Mouse (Mus musculus): ENCODE results near the gene Mtnr1a. TPM values are rescaled to one million over a fixed set of nuclear protein-coding genes. Genes with fewer than 3 reads are reported as not detected.
A peak's percentile ranks its signal among the peaks of the same experiment; 100 is the strongest.

The Mtnr1a gene
- total and polyA plus RNA-seq, 3 experiments = not detected

- no peaks in the 10 kb centered on the region for H3K79me2 ChIP-seq (replicated peaks; ENCODE audit: control insufficient read depth, extremely low read depth, insufficient read depth, poor library complexity, severe bottlenecking)
- dilution Hi-C loops (cut with MboI; ENCODE audit: extremely low pct_ligation_motif_present, extremely low pct_unique_long_range_greater_than_20kb, low sequenced_read_pairs) (no loop called here), in situ Hi-C loops (cut with MboI; ENCODE audit: low pct_ligation_motif_present, low pct_unique_long_range_greater_than_20kb, low sequenced_read_pairs) (no loop called here)
Measured at GRCm38 (mm10) chr8:45052205-45052604, 16.7 kb upstream of the Mtnr1a start.

GRCm38 (mm10) chr8:45052618-45053017, 16.3 kb upstream of the Mtnr1a start:
- no peaks in the 10 kb centered on the region for H3K27me3 ChIP-seq (replicated peaks)
- TF ChIP-seq NELFE (IDR thresholded peaks at IDR 0.05; ENCODE audit: low read depth, low read length) (no peak), MEF2A (IDR thresholded peaks at IDR 0.05; ENCODE audit: borderline replicate concordance, low read depth, low read length) (no peak), POLR2A (IDR thresholded peaks at IDR 0.05; ENCODE audit: low read depth, low read length) (no peak), NRF1 (IDR thresholded peaks at IDR 0.05; ENCODE audit: low read depth, low read length) (no peak), TBP (conservative IDR thresholded peaks at IDR 0.05; ENCODE audit: low read depth, low read length) (no peak), GABPA (IDR thresholded peaks at IDR 0.05; ENCODE audit: insufficient replicate concordance, low read depth, low read length) (no peak), ELF1 (IDR thresholded peaks at IDR 0.05; ENCODE audit: low read depth, low read length) (no peak), E2F4 (IDR thresholded peaks at IDR 0.05; ENCODE audit: insufficient replicate concordance, low read depth, low read length) (no peak), ZC3H11A (IDR thresholded peaks at IDR 0.05; ENCODE audit: low read depth, low read length) (no peak)
- no peak overlapping the region for H3K4me2 ChIP-seq (ENCODE audit: insufficient read depth, low read depth, poor library complexity, severe bottlenecking)
- H3K36me3 ChIP-seq (replicated peaks in 1 of 2; ENCODE audit: control insufficient read depth in 1 of 2, insufficient read depth in 1 of 2, low read length in 1 of 2) = no peaks in the 10 kb centered on the region
- H3K9ac ChIP-seq (ENCODE audit: insufficient read depth, low read depth) = no peak overlapping the region
- H3K4me1 ChIP-seq (ENCODE audit: control insufficient read depth in 1 of 2, insufficient read depth in 2 of 2) = no peaks in the 10 kb centered on the region
- peaks cover 60% of the 10 kb centered on the region for H3K9me3 ChIP-seq (replicated peaks; ENCODE audit: low read length)
- no peak overlapping the region for H3K4me3 ChIP-seq (replicated peaks in 1 of 3; ENCODE audit: low read depth in 2 of 3, low read length in 2 of 3, poor library complexity in 1 of 3)
- H3K27ac ChIP-seq (ENCODE audit: insufficient read depth, low read depth) = no peak overlapping the region
- no peak for DNase-seq (ENCODE audit: extremely low read depth)
- dilution Hi-C loops (cut with MboI; ENCODE audit: extremely low pct_ligation_motif_present, extremely low pct_unique_long_range_greater_than_20kb, low sequenced_read_pairs) (no loop called here), in situ Hi-C loops (cut with MboI; ENCODE audit: low pct_ligation_motif_present, low pct_unique_long_range_greater_than_20kb, low sequenced_read_pairs) (no loop called here)
- H3K79me2 ChIP-seq (replicated peaks; ENCODE audit: control insufficient read depth, extremely low read depth, insufficient read depth, poor library complexity, severe bottlenecking) = no peaks in the 10 kb centered on the region

More at GRCm38 (mm10) chr8:45052205-45052604, 16.7 kb upstream of the Mtnr1a start:
- no peak overlapping the region for H3K4me3 ChIP-seq (replicated peaks in 1 of 3; ENCODE audit: low read depth in 2 of 3, low read length in 2 of 3, poor library complexity in 1 of 3)
- no peak for DNase-seq (ENCODE audit: extremely low read depth)
- H3K4me1 ChIP-seq (ENCODE audit: control insufficient read depth in 1 of 2, insufficient read depth in 2 of 2) = no peaks in the 10 kb centered on the region
- H3K36me3 ChIP-seq (replicated peaks in 1 of 2; ENCODE audit: control insufficient read depth in 1 of 2, insufficient read depth in 1 of 2, low read length in 1 of 2) = no peaks in the 10 kb centered on the region
- no peak overlapping the region for H3K27ac ChIP-seq (ENCODE audit: insufficient read depth, low read depth)
- no peak overlapping the region for H3K4me2 ChIP-seq (ENCODE audit: insufficient read depth, low read depth, poor library complexity, severe bottlenecking)
- H3K27me3 ChIP-seq (replicated peaks) = no peaks in the 10 kb centered on the region
- peaks cover 62% of the 10 kb centered on the region for H3K9me3 ChIP-seq (replicated peaks; ENCODE audit: low read length)
- no peak overlapping the region for H3K9ac ChIP-seq (ENCODE audit: insufficient read depth, low read depth)
- TF ChIP-seq RAD21 (IDR thresholded peaks at IDR 0.05; ENCODE audit: low read depth, low read length) (no peak; the same call in 1 of the 2 replicates), CTCF (conservative IDR thresholded peaks at IDR 0.05 in 1 of 2, IDR thresholded peaks at IDR 0.05 in 1 of 2; ENCODE audit: low read depth in 2 of 2, low read length in 2 of 2) (0 out of 4 replicates have a peak, but pooled peaks of 1 of the 2 experiments have one; percentile 9)

- H3K36me3 ChIP-seq (replicated peaks in 1 of 2; ENCODE audit: control insufficient read depth in 1 of 2, insufficient read depth in 1 of 2, low read length in 1 of 2) = no peaks in the 10 kb centered on the region
- H3K79me2 ChIP-seq (replicated peaks; ENCODE audit: control insufficient read depth, extremely low read depth, insufficient read depth, poor library complexity, severe bottlenecking) = no peaks in the 10 kb centered on the region
- TF ChIP-seq ETS1 (conservative IDR thresholded peaks at IDR 0.05; ENCODE audit: low read depth, low read length) (no peak), USF2 (conservative IDR thresholded peaks at IDR 0.05; ENCODE audit: low read depth, low read length) (no peak), SIN3A (IDR thresholded peaks at IDR 0.05; ENCODE audit: low read length) (no peak), ELF1 (IDR thresholded peaks at IDR 0.05; ENCODE audit: low read depth, low read length) (no peak), RAD21 (IDR thresholded peaks at IDR 0.05; ENCODE audit: low read depth, low read length) (no peak), MAZ (IDR thresholded peaks at IDR 0.05; ENCODE audit: low read depth, low read length) (no peak), CTCF (conservative IDR thresholded peaks at IDR 0.05 in 1 of 2, IDR thresholded peaks at IDR 0.05 in 1 of 2; ENCODE audit: low read depth in 2 of 2, low read length in 2 of 2) (no peak), USF1 (IDR thresholded peaks at IDR 0.05; ENCODE audit: low read depth, low read length) (no peak), CHD2 (IDR thresholded peaks at IDR 0.05; ENCODE audit: low read length) (no peak), MAX (IDR thresholded peaks at IDR 0.05; ENCODE audit: low read length) (no peak), RCOR1 (conservative IDR thresholded peaks at IDR 0.05; ENCODE audit: low read depth, low read length) (no peak), POLR2A (IDR thresholded peaks at IDR 0.05; ENCODE audit: low read depth, low read length) (no peak), E2F4 (IDR thresholded peaks at IDR 0.05; ENCODE audit: insufficient replicate concordance, low read depth, low read length) (no peak), GABPA (IDR thresholded peaks at IDR 0.05; ENCODE audit: insufficient replicate concordance, low read depth, low read length) (no peak), TCF12 (IDR thresholded peaks at IDR 0.05; ENCODE audit: low read depth, low read length) (no peak), JUN (IDR thresholded peaks at IDR 0.05; ENCODE audit: insufficient read depth, low read depth, low read length) (no peak), KAT2A (IDR thresholded peaks at IDR 0.05; ENCODE audit: insufficient replicate concordance, low read length) (no peak), EP300 (IDR thresholded peaks at IDR 0.05; ENCODE audit: low read length) (no peak), BHLHE40 (IDR thresholded peaks at IDR 0.05; ENCODE audit: low read depth, low read length) (no peak), JUND (conservative IDR thresholded peaks at IDR 0.05; ENCODE audit: low read depth, low read length) (no peak)
- H3K4me2 ChIP-seq (ENCODE audit: insufficient read depth, low read depth, poor library complexity, severe bottlenecking) = no peak overlapping the region
- H3K4me3 ChIP-seq (replicated peaks in 1 of 3; ENCODE audit: low read depth in 2 of 3, low read length in 2 of 3, poor library complexity in 1 of 3) = no peak overlapping the region
- no peak for DNase-seq (ENCODE audit: extremely low read depth)
- dilution Hi-C loops (cut with MboI; ENCODE audit: extremely low pct_ligation_motif_present, extremely low pct_unique_long_range_greater_than_20kb, low sequenced_read_pairs) = no loop called here
- H3K9me3 ChIP-seq (replicated peaks; ENCODE audit: low read length) = peaks cover 65% of the 10 kb centered on the region
- in situ Hi-C loops (cut with MboI; ENCODE audit: low pct_ligation_motif_present, low pct_unique_long_range_greater_than_20kb, low sequenced_read_pairs) = no loop called here
- H3K27ac ChIP-seq (ENCODE audit: insufficient read depth, low read depth) = no peak overlapping the region
- H3K27me3 ChIP-seq (replicated peaks) = no peaks in the 10 kb centered on the region
- H3K9ac ChIP-seq (ENCODE audit: insufficient read depth, low read depth) = no peak overlapping the region
- H3K4me1 ChIP-seq (ENCODE audit: control insufficient read depth in 1 of 2, insufficient read depth in 2 of 2) = no peaks in the 10 kb centered on the region
Measured at GRCm38 (mm10) chr8:45055500-45055899, 13.4 kb upstream of the Mtnr1a start.
